Mouse (Mus musculus): ENCODE results near the gene Abcc8. TPM values are rescaled to one million over a fixed set of nuclear protein-coding genes. Genes with fewer than 3 reads are reported as not detected.
A peak's percentile ranks its signal among the peaks of the same experiment; 100 is the strongest.

Gene Abcc8
- total RNA-seq, 2 experiments from 2014 or later: 41.9 to 42.6 TPM

DNA sequence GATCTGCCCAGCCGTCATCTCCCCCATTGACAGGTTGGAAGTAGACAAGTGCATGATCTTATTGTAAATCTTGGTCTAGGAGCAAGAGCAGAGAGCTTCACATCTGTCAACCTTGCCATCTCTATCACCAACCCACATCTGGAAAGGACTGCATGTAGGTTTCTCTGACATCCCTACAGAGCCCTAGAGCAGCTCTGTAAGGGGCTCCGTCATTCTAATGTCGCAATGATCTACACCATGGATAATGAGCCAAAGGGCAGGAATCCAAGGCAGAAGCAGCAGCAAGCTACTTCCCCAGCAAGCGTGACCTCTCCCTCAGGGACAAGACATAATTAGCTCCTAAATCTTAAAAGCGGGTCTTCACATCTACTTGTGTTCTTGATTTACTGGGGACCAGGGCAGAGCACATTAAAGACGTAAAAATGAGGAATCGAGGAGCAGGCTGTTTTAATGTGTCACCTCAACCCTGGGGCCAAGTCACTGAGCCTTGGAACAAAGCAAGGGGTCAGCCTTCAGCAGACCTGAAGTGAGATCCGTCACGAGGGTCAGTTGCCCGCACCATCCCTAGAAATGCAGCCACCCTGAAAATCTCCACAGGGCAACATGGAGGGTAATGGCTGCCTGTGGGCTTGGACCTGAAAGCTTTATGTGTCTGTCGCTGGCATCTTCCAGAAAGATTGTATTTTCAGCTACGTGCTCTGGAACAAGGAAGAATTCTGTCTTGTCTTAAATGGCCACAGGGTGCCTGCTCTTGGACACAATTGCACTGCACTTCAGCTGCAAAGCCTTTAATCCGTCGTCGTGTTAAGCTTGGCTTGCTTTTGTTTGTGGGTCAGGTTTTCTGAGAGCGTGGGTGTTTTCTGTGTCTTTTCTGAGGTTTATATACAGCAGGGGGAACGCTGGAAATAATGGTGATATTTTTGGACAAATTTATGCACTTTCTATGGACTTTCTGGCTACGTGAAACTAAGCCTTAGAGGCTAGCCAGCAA is 25.0 kb downstream of the Abcc8 start:
- no peak for DNase-seq (ENCODE audit: low spot score in 2 of 2)

DNA sequence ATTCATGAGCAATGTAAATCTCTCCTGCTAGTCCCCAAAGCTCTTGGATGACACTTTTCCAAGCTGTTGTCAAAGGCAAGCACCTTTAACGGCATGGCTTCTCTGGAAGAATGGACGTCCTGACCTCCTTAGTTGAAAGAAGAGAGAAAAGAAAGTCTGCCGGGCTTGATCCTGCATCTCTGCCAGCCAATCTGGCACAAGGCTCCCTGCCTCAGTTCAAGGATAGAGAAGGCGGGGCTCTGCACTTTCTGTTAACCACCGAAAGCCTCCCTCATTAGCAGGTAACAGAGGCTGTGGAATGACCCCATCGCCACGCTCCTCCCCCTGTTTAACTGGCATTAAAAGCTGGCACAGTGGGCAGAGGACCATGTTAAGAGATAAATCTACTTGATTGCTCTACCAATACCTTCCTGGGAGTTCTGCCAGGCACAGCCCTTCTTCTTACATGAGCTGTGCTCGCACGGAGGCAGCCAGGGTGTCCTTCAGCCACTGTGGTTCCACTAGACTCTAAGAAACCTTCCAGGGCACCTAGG is 26.9 kb downstream of the Abcc8 start:
- no peak for DNase-seq (ENCODE audit: low spot score in 2 of 2)

DNA sequence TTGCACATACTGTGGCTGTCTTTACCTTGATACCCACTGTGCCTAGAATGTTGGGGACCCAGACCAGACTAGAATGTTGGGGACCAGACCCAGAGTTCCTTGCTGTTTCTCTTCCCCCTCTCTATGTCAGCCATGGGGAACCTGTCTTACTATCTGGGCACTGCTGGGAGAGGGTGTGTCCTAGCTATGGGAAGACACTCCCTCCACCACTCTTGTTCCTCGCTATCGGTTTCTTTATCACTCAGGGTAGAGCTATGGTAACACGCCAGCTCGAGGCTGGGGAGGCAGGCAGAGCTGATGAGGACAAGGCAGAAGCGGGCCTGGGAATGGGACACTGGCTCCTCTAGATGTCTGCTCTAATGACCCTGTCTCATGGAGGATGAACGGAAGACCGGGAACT is 32.4 kb downstream of the Abcc8 start:
- no peak for DNase-seq (ENCODE audit: low spot score in 2 of 2)

DNA sequence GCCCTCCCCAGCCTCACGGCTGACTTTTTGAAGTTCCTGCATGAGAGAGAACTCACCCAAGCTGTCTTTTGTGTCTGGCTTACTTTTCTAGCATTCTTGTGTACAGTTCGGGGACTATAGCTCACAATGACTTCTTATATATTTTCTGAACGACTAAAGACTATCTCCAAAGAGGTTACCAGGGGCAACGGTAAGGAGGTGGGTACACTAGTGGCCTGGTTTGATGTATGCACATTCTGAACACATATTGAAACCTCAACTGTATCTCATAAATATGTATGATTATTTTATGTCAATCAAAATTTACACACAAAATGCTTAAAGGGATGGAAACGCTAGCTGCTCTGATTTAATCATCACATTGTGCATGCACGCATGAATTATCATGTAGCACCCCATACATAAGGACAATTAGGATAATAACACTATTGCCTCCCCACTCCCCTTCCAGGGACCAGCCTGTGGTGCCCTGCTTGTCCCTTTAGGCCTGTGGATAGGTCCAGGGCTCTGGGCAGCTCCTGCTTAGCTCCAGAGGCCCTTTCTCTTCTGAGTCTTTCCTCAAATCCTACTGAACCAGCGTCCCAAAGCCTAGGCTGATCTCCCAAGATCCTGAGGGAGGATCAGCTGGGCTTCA is 33.0 kb downstream of the Abcc8 start:
- no peak for DNase-seq (ENCODE audit: low spot score in 2 of 2)

DNA sequence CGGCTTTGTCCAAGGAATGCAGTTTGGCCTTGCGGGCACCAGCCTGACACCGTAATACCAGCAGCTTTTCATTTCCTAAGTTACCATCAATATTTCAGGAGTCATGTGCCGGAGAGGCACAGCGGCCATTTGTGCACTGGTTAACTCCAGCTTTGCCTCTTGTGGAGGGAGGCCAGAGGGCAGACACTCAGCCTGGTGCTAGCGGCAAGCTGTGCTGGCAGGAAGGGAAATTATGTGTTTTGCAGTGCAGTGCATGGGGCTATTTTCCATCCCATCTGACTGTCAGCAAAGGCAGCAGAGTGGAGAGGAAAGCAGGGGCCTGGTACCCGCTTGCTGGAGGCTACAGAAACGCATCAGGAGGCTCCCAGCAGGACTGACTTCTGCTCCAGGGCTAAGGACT is 35.8 kb downstream of the Abcc8 start:
- no peak for DNase-seq (ENCODE audit: low spot score in 2 of 2)

DNA sequence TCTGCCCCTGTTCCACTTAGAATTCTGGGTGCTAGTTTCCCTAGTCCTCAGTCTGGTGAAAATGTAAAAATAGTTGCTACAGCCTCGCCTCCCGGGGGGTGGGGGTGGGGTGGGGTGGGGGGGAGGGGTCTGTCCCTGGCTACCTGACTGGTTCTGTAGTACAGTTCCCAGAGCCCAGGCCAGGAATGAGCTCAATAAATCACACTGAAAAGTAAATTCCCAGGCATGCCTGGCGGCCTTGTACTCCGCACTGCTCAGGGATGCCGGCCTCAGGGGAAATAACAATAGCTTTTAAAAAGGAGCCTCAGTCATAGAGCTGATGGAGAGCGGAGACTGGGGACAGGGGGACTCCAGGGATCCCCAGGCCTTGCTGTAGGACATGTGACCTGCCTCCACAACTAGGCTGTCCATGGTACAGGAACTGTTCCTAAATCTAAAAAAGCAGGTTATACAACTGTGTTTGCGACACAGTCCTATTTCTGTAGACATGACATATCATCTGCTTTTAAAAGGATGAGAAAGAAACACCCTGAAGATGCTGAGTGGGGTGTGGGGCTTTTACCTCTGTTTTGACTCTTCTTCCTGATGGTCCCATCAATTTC is 41.4 kb downstream of the Abcc8 start:
- DNase-seq (ENCODE audit: low spot score in 2 of 2): no peak

DNA sequence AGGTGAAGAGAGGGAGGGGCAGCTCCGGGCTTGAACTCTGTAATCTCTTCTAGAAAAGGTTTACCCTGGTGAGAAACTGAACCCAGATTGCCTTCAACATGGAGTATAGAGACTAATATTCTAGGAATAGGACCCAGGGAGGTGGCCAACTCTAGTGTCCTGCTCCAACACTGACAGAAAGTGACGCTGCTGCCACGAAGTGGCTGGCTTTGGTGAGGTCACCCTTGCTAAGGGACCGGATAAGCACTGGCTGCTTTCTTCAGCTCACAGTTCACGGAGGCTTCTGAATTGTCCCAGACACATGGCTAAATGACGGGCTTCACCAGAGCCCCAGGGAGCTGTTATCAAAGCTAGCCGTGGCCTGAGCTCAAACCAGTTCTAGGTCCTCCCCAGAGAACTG is 46.0 kb downstream of the Abcc8 start:
- no peak for DNase-seq (ENCODE audit: low spot score in 2 of 2)

DNA sequence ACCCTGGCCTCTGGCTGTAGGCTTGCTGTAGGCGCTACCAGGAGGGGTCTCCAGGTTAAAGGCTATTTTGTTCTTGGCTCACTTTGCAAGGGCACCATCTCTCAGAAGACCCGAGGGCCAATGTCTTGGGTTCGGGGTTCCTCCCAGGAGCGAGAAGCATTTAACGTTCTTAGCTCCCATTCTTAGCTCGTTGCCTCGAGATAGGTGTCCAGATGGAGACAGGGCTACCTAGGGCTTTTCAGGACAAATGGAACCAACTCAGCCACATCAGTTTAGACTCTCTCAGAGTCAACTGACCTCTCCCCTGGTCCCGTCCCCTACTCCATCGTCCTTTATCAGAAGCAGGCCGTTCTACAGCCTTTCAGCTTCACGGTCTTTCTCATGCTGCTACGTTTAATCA is 47.6 kb downstream of the Abcc8 start:
- DNase-seq (ENCODE audit: low spot score in 2 of 2): no peak

DNA sequence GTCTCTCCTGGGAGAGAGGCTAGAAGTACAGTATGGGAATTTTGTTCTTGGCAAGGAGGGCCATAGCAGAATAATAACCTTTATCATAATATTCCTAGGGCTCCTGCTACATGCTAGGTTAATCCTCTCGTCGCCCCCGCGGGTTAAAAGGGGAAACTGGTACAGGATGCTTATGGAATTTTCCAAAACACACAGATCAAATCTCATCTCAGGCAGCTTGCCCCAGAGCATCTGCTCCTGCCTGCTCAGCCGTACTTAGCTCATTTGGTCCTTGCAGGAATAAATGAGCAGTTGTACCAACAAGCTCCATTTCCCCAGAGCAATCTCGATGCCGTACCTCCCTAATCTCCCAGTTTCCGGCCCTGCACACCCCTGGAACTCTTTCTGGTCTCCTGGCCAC is 48.0 kb downstream of the Abcc8 start:
- DNase-seq (ENCODE audit: low spot score in 2 of 2): peak in 1 of 2 experiments; percentile 33

DNA sequence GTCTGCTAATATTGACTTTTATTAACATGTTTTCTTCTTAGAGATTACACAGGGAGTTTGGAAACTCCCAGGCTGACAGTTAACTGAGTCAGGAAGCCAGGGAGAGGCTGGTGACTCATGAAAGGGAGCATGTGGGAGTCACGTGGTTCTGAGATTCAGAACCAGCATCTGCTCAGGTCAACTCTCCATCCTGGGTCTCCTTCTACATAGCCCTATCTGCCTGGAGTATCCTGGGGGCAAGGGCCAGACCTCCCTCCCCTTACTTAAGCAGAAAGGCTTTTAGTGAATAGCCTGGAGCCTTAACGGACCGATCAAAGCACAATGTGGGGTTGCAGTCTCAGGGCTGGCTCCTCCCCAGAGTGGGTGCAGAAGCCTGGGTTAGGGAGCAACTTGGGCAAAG is 48.6 kb downstream of the Abcc8 start:
- no peak for DNase-seq (ENCODE audit: low spot score in 2 of 2)

- no peak for DNase-seq (ENCODE audit: low spot score in 2 of 2)
Measured at GRCm38 (mm10) chr7:46130723-46131122, 49.1 kb downstream of the Abcc8 start.

- no peak for DNase-seq (ENCODE audit: low spot score in 2 of 2)
Measured at GRCm38 (mm10) chr7:46129463-46130179, 50.2 kb downstream of the Abcc8 start.

DNA sequence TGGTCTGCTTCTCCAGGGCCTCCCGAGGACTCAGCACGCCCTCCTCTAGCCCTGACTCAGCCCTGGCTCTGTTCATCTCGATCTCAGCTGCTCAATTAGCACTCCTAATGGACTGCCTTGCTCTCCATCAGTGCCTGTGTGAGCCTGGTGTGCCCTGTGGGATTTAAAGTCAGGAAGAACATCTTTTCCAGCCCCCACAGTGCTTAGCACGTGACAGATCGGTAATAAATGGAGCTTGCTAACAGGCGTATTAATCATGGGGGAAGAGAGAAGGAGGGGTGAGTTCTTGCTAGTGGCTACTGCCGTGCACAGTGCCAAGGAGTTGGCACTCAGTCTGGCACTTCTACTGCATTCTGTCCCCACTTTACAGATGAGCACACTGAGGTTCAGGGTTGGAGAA is 51.6 kb downstream of the Abcc8 start:
- no peak for DNase-seq (ENCODE audit: low spot score in 2 of 2)

DNA sequence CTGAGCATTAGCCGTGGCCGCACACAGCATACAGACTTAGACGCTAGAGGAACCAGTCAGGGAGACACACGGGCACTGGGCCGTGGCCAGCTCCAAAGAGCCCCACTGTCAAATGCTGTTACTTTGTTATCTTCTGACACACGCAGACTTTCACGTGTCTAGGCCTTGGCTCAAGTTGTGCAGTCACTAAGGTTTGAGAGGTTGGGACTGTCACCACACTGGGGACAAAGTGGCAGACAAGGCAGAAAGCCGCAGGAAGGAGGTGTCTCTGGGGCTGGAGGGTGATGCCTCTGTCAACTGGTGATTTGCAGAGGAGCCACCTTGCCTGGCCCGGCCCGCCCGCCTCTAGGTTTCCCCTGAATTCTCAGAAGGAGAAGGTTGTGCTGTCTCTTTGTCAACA is 54.5 kb downstream of the Abcc8 start:
- no peak for DNase-seq (ENCODE audit: low spot score in 2 of 2)

GRCm38 (mm10) chr7:46124460-46124859 is 55.4 kb downstream of the Abcc8 start:
- no peak for DNase-seq (ENCODE audit: low spot score in 2 of 2)

DNA sequence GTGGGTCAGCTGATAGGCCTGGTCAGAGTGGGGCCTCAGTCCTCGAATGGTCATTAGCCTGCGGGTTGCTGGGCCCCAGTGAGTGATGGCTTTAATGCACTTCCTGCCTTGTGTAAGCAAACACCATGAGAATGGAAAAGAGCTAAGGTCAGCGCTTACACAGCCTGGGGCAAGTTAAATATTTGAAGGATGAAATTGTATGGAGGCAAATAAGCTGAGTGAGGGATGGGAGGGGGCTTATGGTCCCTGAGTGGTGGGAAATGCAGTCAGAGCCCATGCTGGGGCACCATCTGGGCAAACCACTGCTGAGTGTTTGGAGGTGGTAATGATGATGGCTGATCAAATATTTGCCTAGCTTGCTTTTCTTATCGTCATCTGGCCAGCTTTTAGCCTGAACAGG is 56.9 kb downstream of the Abcc8 start:
- no peak for DNase-seq (ENCODE audit: low spot score in 2 of 2)

DNA sequence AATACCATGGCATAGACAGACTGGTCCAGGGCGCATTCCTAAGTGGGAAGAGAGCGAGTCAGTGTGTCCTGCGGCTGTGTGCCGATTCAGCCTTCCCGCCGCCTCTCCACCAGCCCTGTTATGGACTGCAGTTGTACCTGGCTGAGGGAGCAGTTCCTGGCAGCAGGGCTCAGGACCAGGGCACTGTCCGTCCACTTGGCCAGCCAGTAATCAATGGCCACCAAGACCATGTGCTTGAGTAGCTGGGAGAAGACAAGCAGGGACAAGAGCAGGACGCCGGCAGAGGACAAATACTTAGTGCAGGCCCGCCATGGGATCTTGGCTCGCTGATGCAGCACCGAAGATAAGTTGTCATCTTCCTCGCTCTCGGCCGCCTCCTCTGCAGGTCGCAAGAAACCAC is 62.8 kb downstream of the Abcc8 start:
- DNase-seq (ENCODE audit: low spot score in 2 of 2): no peak

DNA sequence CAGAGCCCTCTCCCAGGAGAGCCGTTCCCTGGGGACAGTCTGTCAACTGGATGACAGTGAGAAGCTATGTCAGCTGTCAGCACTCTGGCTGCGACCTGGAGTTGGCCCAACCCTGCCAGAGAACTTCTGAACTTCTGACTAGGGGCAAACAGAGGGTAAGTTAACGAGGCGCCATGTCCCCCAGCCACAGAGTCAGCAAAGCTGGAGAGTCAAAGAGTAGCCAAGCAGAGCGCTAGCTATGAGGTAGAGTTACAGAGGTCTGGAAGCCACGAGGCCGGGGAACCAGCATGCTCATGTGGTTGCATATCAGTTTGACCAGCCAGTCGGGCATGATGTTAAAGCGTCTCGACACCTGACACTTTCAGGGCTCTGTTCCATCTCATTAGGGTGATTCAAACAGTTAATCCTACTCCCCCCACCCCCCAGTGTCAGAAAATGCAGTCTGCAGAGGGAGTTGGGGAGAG is 63.7 kb downstream of the Abcc8 start:
- DNase-seq (ENCODE audit: low spot score in 2 of 2): no peak

GRCm38 (mm10) chr7:46113435-46113834 is 66.4 kb downstream of the Abcc8 start:
- no peak for DNase-seq (ENCODE audit: low spot score in 2 of 2)

DNA sequence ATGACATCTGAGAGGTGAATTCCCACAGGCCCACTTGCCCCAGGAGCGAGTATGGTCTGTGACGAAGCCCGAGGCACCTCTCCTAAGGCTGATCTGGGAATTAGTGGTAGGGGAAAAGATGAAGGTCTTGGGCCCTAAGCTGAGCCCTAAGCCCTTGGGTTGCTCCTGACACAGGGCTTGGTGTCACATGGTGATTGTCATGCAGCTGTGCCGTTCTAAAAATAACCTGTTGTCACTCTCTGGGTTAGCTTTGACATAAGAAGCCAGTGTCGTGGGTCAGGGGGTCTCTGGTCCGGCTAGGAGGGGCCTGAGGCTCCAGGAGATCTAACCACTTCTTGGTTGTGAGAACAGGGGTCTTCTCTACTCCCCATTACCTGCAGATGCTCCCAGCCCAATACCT is 67.9 kb downstream of the Abcc8 start:
- no peak for DNase-seq (ENCODE audit: low spot score in 2 of 2)

DNA sequence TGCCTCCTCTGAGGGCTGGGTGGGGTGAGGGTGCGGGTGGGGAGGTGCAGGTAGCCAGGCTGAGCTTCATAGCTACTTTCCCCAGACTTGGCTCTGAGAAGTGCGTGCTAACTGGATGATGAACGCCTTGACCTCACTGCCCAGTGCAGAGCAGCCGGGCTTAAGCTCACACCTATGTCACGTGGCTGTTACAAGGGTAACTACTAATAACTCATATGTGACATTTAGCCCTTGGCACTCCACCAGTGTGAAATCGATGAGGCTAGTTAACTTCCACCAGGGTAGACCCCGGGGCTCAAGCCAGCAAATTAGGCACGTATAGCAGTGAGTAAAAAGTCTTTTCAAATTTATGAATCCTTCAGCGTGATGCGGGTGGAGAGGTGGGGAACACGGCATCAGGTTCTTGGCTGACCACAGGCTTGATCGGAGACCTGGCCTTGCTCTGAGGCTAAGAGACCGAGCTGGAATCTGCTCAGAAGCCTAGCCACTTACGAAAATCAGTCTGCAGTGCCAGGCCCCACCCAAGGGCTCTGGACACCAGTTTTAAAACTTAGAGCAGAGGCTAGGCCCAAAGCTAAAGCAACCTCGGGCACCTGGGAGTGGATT is 68.5 kb downstream of the Abcc8 start:
- no peak for DNase-seq (ENCODE audit: low spot score in 2 of 2)
